Mouse (Mus musculus) heart, postnatal 0 days (tissue): ENCODE results near the gene Abca17.

ENCODE experiments used
- CTCF ChIP-seq: IDR thresholded peaks from 2 replicates; pipeline ENCODE4 v1.5.1; 2016; ENCODE audit warnings: antibody characterized with exemption, control low read depth, low read depth
- EP300 ChIP-seq: IDR thresholded peaks from 2 replicates; pipeline ENCODE4 v1.6.1; 2016; ENCODE audit warnings: antibody characterized with exemption, low read depth

- no peak for TF ChIP-seq CTCF
- TF ChIP-seq EP300, result no peak
These were observed 10.4 kb upstream of the Abca17 start for GRCm38 (mm10) chr17:24361291-24361690.
